Mouse (Mus musculus) frontal cortex, postnatal 10 days (tissue): ENCODE measurements around the gene Nrip2.
"Not testable (repeated sequence)": the region's sequence is repeated elsewhere in the genome, so short reads cannot be mapped to it uniquely, and the experiment has no call there.

Experiments
- DNase-seq, 2 experiments: peaks; one replicate each; pipeline ENCODE4 v3.0.0; 2022; ENCODE audit warnings: low spot score in 2 of 2, mixed read lengths in 1 of 2

The Nrip2 gene

DNA sequence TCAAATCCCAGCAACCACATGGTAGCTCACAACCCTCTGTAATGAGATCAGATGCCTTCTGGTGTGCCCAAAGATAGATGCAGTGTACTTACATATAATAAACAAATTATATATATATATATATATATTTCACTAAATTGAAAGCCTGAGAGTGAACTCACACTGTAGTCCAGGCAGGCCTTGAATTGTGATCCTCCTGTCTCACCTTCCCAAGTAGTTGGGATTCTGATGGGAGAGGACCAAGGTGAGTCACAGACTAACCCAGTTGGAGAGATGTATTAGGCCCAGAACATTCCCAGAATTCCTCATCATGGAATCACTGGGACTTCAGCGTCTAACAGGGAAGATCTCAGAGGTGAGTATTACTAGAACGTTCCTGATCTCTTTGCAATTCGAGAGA is at the start of gene Nrip2:
Gene Nrip2 (plus strand): TSS at position 301 of the 400 bp plus-strand sequence.
- no peak for DNase-seq

- peak; percentile 32 to 45 for DNase-seq
These were observed 49.4 kb upstream of the Nrip2 start for GRCm38 (mm10) chr6:128349711-128350110.

DNA sequence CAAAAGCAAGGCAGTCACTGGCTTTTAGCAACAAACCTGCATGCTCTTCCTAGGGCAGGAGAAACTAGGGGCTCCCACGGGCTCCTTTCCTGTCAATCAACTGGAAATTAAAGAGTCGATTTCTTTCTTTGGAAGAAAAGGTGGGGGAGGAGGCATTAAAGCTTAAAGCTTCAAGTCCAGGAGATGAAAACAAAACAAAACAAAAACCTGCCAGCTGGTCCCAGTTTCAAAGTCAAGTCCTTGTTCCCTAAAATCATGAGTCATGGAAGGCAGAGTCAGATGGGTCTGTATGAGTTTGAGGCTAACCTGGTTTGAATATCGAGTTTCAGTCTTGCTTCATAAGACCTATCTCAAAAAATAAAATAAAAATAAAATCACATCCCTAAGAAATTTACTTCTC is 45.0 kb upstream of the Nrip2 start:
- no peak for DNase-seq

DNA sequence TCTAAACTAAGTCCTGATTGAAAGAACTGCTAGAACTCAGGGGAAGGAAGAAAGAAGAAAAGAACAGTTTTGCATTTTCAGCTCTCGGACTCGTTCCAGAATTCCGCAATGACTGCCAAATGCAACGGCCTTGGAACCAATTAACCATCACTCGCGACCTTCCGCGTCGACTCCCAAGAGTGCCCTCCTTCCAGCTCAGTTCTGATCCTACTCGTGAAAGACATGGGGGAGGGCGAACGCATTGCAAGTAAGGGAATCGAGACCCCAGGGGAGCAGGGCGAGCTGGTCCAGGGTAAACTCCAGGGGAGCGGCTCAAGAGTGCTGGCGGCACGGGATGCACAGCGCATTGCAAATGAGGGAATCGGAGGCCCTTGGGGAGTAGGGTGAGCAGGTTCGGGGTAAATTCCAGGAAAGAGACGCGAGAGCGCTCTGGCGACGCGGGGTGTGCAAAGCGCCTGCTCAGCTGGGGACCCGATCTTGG is 43.9 kb upstream of the Nrip2 start:
- peak; percentile 48 to 49 for DNase-seq

GRCm38 (mm10) chr6:128355726-128356416 is 43.2 kb upstream of the Nrip2 start, which contains the start of gene Tulp3:
Gene Tulp3 (minus strand): TSS chr6:128355851.
- peak; percentile 95 to 96 for DNase-seq

GRCm38 (mm10) chr6:128358999-128359398 is 40.1 kb upstream of the Nrip2 start:
- DNase-seq = peak in 1 of 2 experiments; percentile 69

DNA sequence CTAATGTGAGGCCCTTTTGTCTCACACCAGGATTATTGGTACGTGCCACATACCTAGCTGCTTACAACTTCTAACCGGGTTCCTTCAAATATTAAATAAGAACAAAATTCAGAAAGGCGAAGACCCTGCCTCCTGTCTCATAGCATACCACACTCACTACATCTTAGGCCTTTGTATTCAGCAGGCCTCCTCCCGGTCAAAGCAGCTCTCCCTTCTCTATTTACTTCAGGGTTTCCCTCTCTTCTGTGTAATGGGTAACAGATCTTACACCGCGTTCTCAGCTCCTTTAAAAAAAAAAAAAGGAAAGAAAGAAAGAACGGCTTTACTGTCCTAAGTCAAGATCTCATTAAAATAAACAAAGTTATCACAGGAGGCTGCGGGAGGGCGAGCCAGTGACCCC is 37.2 kb upstream of the Nrip2 start:
- DNase-seq = no peak

GRCm38 (mm10) chr6:128362381-128363006 is 36.6 kb upstream of the Nrip2 start, which contains the start of the genes Rhno1 and Foxm1:
Gene Rhno1 (minus strand): TSS chr6:128362911.
Gene Foxm1 (plus strand): TSS chr6:128362967.
- DNase-seq = peak; percentile 58 to 80

DNA sequence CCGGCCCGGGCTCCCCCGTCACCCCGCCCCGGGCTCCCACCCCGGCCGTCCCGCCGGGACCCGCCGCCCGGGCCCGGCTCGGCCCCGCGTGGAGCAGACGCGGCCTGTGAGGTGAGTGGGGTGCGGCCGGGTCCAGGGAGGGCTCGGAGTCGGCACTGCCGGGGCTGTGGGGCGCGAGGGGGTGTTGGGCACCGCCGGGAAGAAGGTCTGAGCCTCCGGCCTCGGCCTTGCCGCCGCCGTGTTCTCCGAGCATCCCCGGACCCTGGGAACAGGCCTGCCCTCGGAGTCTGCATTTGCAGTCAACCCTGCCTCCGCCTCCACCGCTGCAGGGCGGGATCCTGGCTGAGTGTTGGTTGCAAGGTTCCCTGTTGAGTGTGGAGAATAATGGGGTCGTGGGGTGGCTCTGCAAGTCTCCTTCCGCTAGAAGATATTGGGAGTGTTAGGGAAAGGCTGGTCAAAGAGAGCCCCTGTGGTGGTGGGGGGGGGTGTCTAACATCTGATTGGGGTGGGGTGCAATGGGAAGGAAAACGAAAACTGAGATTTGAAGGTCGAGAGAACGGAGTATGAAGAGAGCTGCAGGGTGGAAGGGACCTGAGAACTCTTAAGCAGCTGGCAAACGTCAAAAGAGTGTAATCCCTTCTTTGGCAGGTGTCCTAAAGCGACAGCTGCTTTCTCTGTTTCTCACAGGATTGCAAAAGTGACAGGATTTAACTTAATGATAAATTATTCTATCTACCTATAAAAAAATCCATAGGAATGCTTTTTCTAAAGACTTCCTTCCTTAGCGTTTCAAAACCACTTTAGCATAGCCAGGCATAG is 35.9 kb upstream of the Nrip2 start:
- peak in 1 of 2 experiments; percentile 28 for DNase-seq

- DNase-seq = no peak
These were observed 34.4 kb upstream of the Nrip2 start for GRCm38 (mm10) chr6:128364721-128365120.

DNA sequence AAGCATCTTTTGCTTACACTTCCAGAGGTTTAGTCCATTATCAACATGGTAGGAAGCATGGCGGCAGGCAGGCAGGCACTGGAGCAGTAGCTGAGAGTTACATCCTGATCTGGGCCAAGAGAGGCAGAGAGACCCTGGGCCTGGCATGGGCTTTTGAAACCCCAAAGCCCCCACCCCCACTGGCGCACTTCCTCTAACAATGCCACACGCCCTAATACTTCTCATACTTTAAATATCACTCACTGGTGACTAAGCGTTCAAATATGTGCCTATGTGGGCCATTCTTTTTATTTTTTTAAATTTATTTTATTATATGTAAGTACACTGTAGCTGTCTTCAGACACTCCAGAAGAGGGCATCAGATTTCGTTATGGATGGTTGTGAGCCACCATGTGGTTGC is 32.6 kb upstream of the Nrip2 start:
- no peak for DNase-seq

- DNase-seq = no peak
These were observed 29.1 kb upstream of the Nrip2 start for GRCm38 (mm10) chr6:128370040-128370439.

DNA sequence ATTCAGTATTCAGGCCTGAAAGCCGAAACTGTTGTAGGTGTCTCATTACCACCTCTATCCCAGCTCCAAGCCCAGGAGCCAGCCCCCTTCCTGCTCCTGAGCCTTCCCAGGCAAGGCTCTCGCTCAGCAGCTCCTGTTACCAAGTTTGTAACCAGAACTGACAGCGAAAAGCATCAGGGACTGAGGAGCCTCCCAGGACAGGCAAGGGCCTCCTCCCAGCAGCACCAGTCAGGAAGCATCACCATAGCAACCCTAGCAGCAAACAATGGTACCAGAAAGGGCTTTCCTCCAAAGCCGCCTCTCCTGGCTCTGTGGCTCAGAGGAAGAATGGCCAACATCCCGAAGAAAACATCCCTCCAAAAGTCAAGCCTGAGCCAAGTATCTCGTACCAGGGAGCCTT is 23.9 kb upstream of the Nrip2 start, which contains the start of the genes Tex52 and Gm44596:
Gene Tex52 (plus strand): TSS at position 265 of the 400 bp plus-strand sequence.
Gene Gm44596 (plus strand): TSS at position 312 of the 400 bp plus-strand sequence.
- DNase-seq = no peak

DNA sequence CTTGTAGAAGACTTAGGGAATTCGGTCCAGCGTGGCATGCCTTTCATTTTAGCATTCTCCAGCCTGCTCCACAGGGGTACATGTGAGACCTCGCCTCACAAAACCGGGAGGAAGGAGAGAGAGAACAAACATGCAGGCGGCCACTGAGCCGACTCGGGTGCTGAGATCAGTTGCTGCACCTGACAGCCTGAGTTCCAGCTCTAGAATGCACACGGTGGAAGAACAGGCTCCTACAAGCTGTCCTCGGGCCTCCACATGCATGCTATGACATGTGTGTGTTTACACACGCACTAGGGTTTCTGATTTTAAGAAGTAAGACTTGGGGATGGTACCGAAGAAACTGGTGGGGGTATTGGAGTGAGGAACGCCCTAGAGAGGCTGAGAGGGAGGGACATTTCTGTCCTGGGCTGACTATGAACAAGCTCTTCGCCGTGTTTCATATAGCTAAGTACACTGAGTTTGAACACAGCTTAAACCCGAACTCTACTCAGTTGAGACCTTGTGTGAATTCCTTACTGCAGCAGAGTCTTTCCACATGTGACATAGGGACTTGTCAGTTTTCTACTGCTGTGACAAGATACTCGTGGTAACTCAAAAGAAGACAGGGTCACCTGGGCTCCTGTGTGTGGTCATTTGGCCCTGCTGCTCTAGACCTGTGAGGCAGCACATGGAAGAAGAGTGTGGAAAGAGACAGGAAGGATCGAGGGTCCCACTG is 22.6 kb upstream of the Nrip2 start:
- DNase-seq = no peak

GRCm38 (mm10) chr6:128379636-128380035 is 19.5 kb upstream of the Nrip2 start:
- no peak for DNase-seq

GRCm38 (mm10) chr6:128380594-128381167 is 18.4 kb upstream of the Nrip2 start:
- DNase-seq = not testable (repeated sequence)

GRCm38 (mm10) chr6:128381254-128381653 is 17.8 kb upstream of the Nrip2 start:
- DNase-seq = no peak

DNA sequence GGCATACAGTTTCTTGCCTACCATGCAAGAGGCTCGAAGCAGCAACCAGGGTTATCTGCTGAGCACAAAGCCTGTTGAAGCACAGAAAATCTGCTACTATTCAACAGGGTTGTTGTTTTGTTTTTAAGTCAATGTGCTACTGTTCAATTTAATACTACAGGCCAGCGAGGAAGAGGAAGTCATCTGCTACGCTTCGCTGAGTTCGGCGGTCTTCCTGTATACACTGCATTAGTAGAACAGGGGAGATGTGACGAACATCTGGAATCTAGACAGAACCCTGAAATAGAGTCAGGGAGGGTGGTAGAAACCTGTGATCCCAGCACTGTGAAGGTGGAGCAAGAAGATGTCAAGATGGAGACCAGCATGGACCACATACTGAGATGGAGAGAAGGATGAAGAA is 15.3 kb upstream of the Nrip2 start:
- no peak for DNase-seq

- DNase-seq = no peak
These were observed 14.1 kb upstream of the Nrip2 start for GRCm38 (mm10) chr6:128385026-128385425.

GRCm38 (mm10) chr6:128389185-128389584 is 9.9 kb upstream of the Nrip2 start:
- DNase-seq = no peak

- no peak for DNase-seq
These were observed 8.4 kb upstream of the Nrip2 start for GRCm38 (mm10) chr6:128390683-128391082.
